Mouse (Mus musculus): ENCODE measurements around the gene Cldn22. TPM values are rescaled to one million over a fixed set of nuclear protein-coding genes. Genes with fewer than 3 reads are reported as not detected.

The Cldn22 gene
- polyA plus RNA-seq, 1 experiment from 2014 or later: not detected

GRCm38 (mm10) chr8:47872361-47873107, 48.3 kb downstream of the Cldn22 start:
- H3K4me2 ChIP-seq: no peak overlapping the region
- H3K4me3 ChIP-seq: no peak overlapping the region
- no peaks in the 10 kb centered on the region for H3K4me1 ChIP-seq (replicated peaks)
- no peaks in the 10 kb centered on the region for H3K27me3 ChIP-seq
- H3K9ac ChIP-seq: no peak overlapping the region
- no peak overlapping the region for H3K27ac ChIP-seq (replicated peaks)
- 50% methylated on average over 13 of the region's 13 CpGs for WGBS
- H3K9me3 ChIP-seq: no peaks in the 10 kb centered on the region
- peaks cover 17% of the 10 kb centered on the region for H3K36me3 ChIP-seq
- ATAC-seq (ENCODE audit: low read depth): peak; percentile 82

GRCm38 (mm10) chr8:47874497-47875178, 50.4 kb downstream of the Cldn22 start:
- no peak for ATAC-seq (ENCODE audit: low read depth)
- Histone ChIP-seq H3K27ac (replicated peaks) (no peak overlapping the region), H3K9me3 (no peaks in the 10 kb centered on the region), H3K36me3 (peaks cover 9% of the 10 kb centered on the region; the same call in 1 of the 2 replicates), H3K27me3 (no peaks in the 10 kb centered on the region), H3K4me3 (no peak overlapping the region), H3K4me2 (no peak overlapping the region), H3K9ac (no peak overlapping the region), H3K4me1 (replicated peaks) (no peaks in the 10 kb centered on the region)
- WGBS: 71% methylated on average over 13 of the region's 13 CpGs

Other genes starting within 250 kb of the Cldn22 start
- 7.9 and 8.5 TPM in 2 replicates for gene Ing2, start 148.9 kb upstream of the Cldn22 start, polyA plus RNA-seq (2015; fragmentation: Nextera tagmentation; extraction: Ambion mirVana)
- gene Cdkn2aip, start 110.5 kb upstream of the Cldn22 start, polyA plus RNA-seq (2015; fragmentation: Nextera tagmentation; extraction: Ambion mirVana): 37.2 and 42.3 TPM in 2 replicates
- not detected in 2 replicates for gene Cldn24, start 2.3 kb upstream of the Cldn22 start, polyA plus RNA-seq (2015; fragmentation: Nextera tagmentation; extraction: Ambion mirVana)
- gene Wwc2, start 166.4 kb downstream of the Cldn22 start, polyA plus RNA-seq (2015; fragmentation: Nextera tagmentation; extraction: Ambion mirVana): 6.7 and 6.8 TPM in 2 replicates

Measured in neural tube, embryonic 13.5 days (tissue).